Mouse (Mus musculus) activated CD4-positive, CD25-positive, alpha-beta regulatory T cell, adult 4 months (primary cell): ENCODE results near the gene Lrrc2. TPM values are rescaled to one million over a fixed set of nuclear protein-coding genes. Genes with fewer than 3 reads are reported as not detected.

Source experiments
- ATAC-seq: one replicate; pipeline ENCODE4 v1.8.0; 2017
- polyA plus RNA-seq, 2 experiments: library from polyadenylated mRNA; unstranded; fragments of 100-300 nt; shearing (Covaris generic); gene quantifications; one replicate each; pipeline ENCODE4 v1.2.1; 2017

Lrrc2 gene
- polyA plus RNA-seq: under 1 TPM; 0.13 to 0.58 TPM

DNA sequence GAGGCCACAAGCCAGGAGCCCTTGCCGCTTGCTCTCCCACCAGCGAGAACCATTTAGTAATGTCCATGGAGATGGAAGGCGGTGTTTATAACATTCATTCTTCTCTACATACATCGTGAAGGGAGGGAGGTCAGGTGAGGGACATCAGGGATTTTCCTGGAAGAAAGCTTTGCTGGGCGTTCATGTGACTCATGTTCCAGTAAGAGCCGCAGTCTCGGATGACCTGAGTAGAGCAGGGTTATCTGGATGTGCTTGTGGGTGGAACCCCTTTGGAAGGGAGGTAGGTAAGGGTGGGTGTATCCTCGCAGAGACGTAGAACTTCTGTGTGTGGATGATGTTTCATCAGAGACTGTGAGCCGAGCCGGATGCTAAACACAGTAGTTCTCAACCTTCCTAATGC lies at the start of gene Lrrc2:
Lrrc2 (plus strand) TSS at position 149 of the 400 bp plus-strand sequence.
- no peak for ATAC-seq

- no peak for ATAC-seq
These were observed 49.1 kb upstream of the Lrrc2 start for GRCm38 (mm10) chr9:110902271-110902670.

DNA sequence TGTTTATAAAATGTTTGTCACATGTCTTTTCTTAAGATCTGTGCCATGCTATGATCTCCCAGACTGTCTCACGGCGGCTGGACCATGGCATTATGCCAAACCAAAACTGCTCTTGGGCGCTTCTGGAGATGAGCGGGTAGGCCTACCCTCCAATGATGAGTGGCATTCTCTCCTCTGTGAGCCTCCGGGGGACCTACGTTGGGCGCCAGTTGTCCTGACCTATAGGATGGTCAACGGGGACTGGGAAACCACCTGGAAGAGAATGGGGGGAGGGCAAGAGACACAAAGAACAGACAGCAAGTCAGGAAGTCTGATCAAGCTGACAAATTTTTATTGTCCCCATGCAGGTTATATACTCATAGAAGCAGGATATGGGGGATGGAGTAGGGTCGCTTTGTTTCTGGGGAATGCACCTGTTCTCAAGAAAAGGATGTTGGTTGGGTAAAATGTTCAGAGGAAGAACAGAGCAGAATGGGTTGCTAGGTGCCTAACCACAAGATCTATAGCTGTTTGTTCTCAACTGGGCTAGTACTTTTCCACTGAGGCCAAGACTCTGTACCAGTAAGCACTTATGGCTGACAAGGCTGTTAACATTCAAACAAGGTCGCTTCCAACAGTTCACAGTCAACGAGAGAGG lies 44.0 kb upstream of the Lrrc2 start:
- peak; percentile 96 for ATAC-seq

DNA sequence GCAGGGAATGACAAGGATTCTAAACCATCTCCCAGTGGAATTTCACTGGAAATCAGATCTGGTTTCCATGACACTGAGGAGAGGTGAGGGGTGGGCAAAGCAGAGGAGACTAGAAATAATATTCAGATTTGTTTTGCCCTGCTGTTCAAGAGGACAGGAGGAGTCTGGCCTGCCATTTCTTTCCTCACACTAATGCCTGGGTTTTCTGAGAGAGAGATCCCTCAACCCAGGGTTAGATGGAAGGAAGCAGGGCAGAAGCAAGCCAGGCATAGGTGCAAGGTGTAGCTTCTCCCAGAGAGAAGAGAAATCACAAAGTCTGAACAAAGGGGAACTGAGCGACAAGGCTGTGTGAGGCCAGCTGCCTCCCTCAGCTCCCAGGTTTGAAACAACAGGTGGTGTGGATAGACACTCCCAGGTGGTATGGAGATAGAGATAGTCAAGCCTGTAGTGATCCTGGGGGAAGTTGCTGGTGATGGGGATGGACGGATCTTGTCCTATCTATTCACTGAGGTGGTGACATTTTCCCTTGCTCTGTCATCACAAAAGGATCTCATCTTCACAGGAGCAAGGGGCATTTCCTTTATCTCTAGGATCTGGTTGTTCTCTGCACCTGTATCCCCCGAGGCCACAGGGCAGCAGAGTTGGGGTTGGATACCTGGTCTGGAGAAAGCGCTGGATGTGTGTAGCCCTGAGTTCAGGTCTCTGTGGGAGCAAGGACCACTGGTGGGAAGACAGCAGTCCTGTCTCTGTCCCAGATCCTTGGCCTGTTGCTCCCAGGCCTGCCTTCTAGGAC lies 43.3 kb upstream of the Lrrc2 start:
- ATAC-seq: peak; percentile 2

DNA sequence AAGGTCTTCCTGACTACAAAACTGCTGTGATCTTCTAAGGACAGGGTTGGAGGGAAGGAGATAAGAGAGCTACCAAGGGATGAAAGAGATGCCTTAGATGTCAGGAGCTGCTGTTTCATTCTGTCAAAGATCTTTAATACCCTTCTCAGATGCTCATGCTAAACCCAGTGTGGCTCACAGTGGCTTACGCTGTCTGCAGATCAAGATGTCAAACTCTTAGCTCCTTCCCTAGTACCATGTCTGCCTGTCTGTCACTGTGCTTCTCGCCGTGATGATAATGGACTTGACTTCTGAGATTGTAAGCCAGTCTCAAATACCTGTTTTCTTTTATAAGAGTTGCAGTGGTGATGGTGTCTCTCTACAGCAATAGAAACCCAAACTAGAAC lies 42.7 kb upstream of the Lrrc2 start:
- ATAC-seq: no peak

GRCm38 (mm10) chr9:110909371-110909967 lies 41.9 kb upstream of the Lrrc2 start:
- no peak for ATAC-seq

- ATAC-seq: no peak
These were observed 36.6 kb upstream of the Lrrc2 start for GRCm38 (mm10) chr9:110914631-110915236.

- no peak for ATAC-seq
These were observed 35.9 kb upstream of the Lrrc2 start for GRCm38 (mm10) chr9:110915466-110915865.

GRCm38 (mm10) chr9:110916786-110917185 lies 34.6 kb upstream of the Lrrc2 start, which contains the start of gene Fam240a:
Fam240a (minus strand) TSS chr9:110916861.
- ATAC-seq: peak; percentile 32

DNA sequence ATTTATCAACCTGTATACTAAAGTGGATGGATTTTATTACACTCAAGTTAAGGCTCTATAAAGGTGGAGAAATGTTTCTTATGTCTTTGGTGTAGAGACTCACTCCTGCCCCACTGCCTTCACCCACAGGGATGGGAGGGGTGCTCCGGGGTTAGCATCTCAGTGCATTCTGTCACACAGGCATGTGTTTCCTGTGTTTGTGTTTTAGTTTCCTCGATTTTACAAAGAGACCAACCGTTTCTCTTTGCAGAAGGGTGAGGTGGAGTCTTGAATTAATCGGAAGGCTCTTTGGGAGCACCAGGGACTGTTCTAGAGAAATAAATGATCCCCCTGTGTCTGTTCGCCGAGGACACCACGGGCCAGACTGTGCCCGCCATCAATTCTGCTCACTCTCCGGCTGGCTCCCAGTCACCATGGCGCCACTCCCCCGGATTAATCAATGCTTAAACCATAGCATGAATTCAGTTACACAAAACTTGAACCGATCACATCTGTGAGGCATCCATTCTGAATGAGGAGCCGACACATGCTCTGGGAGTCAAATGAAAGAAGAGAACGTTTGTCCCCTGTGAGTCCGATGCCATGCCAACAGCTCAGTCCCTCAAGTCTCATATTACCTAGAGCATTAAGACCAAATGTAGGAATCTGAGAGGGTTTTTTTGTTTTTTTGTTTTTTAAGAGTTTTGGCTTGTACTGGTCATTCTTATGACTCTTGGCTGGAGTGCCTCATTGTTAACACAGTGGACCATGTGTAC lies 30.5 kb upstream of the Lrrc2 start:
- no peak for ATAC-seq

DNA sequence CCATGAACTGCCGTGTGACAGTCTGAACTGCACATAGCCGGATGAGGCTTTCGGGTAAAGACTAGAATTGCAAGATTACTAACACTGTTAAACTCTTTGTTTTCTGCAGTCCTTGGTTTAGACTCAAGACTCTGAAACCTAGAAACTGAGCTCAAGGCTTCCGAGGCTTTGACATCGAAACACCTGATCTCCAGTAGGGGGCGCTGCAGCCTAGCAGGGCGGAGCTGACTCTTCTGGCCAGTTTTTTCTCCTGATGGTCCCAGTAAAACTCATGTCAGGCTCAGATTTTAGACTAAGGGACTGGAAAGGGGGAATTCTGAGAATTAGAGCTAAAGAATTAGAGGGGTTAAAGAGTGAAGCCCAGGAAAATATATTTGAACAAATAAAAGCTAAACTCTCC lies 28.6 kb upstream of the Lrrc2 start:
- peak; percentile 57 for ATAC-seq

DNA sequence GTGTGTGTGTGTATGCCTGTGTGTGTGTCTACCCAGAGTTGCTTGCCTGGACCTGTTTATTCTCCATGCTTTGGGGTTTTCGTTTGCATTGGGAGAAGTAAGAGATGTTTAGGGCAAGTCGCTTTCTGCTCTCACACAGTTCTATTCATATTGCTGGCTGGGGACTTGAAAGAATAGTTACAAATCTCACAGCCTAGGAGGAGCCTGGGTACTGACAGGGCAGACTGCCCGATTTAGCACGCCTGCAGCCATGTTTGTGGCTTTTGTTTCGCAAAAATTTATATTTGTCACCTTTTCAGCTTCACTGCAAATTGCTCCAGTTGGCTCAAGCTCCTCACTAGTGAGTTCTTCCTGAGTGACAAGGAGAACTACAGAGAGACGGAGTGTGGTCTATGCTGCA lies 19.8 kb upstream of the Lrrc2 start:
- no peak for ATAC-seq

GRCm38 (mm10) chr9:110933850-110934437 lies 17.4 kb upstream of the Lrrc2 start:
- no peak for ATAC-seq

DNA sequence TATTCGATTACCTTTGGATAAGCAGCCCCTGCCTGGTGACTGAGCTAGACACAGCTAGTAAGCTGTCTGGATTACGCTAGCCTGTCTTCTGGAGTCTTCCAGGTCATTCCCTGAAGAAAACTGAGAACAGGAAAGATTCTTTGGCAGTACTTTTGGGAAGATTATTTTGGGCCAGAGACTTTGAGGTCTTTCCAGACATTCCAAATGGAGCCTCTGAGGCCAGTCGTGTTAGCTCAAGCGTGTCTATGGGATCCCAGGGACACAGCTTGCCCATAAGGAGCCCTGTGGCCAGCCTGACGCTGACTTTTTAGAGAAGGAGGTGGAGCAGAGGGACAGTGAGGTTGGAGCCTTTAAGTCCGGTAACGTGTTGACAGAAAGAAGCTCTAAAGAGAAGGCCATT lies 15.4 kb upstream of the Lrrc2 start:
- no peak for ATAC-seq

DNA sequence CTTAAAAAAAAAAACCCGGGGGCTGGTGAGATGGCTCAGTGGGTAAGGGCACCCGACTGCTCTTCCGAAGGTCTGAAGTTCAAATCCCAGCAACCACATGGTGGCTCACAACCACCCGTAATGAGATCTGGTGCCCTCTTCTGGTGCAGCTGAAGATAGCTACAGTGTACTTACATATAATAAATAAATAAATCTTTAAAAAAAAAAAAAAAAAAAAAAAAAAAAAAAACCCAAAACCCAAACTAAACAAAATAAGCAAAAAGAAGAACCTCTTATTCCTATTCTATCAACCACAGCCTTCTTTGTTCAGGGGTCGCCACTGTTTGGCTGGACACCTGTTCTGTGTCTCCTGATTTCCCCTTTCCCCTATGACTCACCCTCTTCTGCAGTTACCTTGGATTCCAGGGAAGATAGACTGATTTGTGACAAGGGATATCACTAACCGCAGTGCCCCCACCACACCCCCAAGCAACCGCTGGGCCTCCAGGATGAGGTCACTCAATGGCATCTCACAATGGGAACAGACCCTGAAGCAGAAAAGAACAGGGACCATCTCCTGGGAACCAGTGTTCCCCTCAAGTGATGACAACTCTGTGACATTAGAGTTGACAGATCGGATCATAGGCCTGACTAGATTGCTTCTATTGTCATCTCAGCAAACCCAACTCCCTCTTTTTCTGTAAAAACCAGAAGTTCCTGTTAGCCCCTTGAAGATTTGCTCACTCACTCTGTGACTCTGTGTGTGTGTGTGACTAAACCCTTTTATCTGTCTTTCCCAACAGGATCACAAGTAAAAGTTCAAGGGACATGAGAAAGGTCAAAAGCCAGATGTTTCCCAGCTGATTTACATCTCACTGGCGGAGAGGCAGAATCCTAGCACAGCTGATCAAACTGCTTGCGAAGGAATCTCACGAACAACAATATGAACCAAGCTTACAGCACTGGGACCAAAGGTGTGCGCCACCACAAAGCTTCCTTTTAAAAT lies 13.5 kb upstream of the Lrrc2 start:
- ATAC-seq: no peak

DNA sequence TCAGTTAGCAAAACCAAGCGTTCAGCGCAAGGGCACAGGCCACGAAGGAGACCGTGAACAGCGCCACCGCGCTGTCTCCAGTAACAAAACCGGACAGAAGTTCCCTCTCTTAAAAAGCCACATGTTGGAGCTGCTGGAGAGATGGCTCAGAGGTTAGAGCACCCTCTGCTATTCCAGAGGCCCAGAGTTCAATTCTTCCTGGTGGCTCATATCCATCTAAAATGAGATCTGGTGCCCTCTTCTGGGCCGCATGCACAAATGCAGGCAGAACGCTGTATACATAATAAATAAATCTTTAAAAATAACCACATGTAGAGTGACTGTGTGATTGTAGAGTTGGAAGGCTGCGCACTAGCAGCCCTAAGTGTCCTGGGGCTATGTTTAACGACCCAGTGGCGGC lies 7.1 kb upstream of the Lrrc2 start:
- no peak for ATAC-seq

DNA sequence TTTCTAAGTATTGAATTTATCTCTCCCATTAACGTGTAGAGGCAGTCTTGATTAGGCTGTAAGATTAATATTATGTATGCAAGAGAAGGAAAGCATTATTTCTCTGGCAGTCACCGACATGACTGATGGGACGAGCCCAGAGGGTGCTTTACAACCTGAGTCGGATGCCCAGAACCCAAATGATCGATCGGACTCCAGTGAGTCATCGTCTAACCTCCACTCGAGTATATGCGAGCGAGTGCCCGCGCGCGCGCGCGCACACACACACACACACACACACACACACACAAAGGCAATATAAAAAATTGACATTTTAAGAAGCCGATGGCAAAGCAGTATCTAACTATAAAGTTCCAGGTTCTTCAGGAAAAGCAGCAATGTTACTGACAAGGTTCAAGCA lies 6.0 kb upstream of the Lrrc2 start:
- no peak for ATAC-seq

DNA sequence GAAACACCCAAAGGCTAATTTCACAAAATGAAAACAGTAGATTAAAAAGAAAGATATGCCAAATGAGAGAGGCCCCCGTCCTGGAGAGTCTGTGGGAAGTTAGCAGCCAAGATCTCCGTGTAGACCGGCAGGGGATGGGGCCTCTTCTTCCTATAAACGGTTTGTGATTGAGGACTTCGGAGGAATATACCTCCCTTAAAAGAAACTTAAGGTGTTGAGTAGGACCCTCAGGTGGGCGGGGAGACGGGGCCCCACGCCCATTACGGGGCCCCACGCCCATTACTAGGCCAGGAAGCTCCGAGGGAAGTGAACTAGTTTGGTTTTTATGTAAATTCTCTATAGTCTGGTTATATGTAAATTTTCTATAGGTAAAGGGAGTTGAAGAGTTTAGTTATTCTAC lies 5.4 kb upstream of the Lrrc2 start, which contains the start of gene Tdgf1:
Tdgf1 (minus strand) TSS at position 233 of the 400 bp plus-strand sequence.
- ATAC-seq: peak; percentile 10

DNA sequence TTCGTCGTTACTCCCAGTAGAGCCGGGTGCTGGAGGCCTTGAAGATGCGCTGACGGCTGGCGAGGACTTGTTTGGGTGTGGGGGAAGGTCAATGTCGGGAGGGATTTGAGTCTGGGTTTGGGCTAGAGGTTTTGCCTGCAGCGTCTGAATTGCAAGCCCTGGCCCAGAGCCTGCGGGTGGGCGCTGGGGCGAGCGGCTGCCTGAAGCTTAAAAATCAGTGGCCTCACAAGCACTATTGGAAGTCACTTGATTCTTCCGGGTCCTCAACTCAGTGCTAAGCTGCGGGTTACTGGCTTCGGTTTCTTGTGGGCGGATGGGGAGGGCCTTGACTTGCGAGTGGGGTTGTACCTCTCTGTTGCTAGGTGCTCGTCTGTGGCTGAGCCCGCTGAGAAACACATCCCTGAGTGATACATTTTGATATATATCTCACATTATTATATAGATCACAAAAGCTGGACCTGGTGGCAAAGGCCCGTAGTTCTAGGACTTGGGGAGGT lies 4.7 kb upstream of the Lrrc2 start:
- ATAC-seq: peak; percentile 99

DNA sequence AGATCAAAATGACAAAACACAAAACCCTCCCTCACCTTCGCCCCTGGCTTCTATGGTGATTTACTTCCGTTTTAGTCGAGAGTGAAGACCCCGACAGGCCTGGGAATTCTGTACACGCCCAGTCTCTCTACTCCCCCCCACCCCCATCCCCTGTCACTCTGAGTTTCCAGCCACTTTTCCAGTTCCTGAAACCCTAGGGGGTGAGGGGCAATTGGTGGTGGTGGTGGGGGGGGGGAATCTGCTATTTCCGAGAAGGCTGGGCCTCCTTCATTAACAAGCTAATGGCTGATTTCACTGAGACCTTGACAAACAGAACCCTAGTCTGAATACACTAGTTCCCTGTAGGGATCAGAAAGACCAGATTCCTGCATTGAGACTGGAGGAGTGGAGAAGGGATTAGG lies 4.1 kb upstream of the Lrrc2 start:
- no peak for ATAC-seq

DNA sequence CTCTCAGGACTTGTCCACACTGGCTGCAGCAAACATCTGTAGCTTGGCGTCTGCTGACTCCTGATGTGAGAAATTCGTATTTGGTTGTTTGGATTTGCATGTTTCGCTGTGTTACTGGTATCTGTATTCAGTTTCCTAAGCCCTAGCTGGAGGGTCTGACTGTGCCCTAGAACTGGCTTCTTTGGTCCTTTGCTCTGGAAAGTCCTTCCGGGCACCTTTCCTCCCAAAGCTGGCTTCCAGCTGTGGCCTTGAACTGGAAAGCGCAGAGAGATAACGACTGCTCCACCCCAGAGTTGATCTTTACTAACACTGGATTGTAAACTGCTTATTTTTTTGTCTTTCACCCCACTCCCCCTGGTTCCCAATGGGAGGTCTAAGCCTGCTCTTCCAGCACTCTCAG lies 3.4 kb upstream of the Lrrc2 start:
- no peak for ATAC-seq
